Mouse (Mus musculus) erythroid progenitor cell, adult 5-6 weeks (primary cell): ENCODE results near the gene Ap1s3. TPM values are rescaled to one million over a fixed set of nuclear protein-coding genes. Genes with fewer than 3 reads are reported as not detected.
"Not testable (repeated sequence)": the region's sequence is repeated elsewhere in the genome, so short reads cannot be mapped to it uniquely, and the experiment has no call there.

Source experiments
- ATAC-seq: replicated peaks from 2 replicates; pipeline ENCODE4 v1.8.0; 2016; ENCODE audit warnings: moderate number of reproducible peaks, mild to moderate bottlenecking, moderate TSS enrichment, inconsistent platforms; ENCODE audit not compliant: poor library complexity, low FRiP score, severe bottlenecking
- total RNA-seq, 2 experiments: library from RNA; stranded (forward) in 1 of 2; stranded (reverse) in 1 of 2; fragments of 150-400 nt in 1 of 2; fragments of 186-747, 209-891 nt in 1 of 2; gene quantifications; 2 replicates each; pipeline versions ENCODE4 v1.2.3 to v1.2.4; 2015 to 2017; ENCODE audit warnings: low replicate concordance in 2 of 2

Ap1s3 gene
- total RNA-seq, 2 experiments from 2014 or later, result 10.1 TPM; not detected in 1

DNA sequence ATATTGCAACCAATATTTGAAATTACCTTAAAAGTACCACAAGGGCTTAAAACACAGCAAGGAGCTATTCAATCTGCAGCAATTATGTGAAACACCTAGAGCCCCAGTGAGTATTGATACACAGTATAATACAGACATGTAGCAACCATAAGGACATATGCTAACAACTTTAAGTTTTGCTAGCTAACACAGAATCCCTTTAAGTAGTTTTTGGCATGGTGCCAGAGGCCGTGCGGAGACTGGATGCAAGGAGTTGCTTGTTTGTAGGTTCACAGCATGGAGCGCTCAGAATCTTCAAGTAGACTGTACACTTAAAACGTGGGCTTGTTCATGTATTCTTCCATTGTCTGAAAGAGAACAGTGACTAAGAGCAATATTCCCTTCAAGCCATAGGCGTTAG, 62.9 kb downstream of the Ap1s3 start:
- ATAC-seq, result not testable (repeated sequence)

GRCm38 (mm10) chr1:79602500-79602899, 69.3 kb downstream of the Ap1s3 start:
- no peak for ATAC-seq

- ATAC-seq, result no peak
These were observed 73.2 kb downstream of the Ap1s3 start for GRCm38 (mm10) chr1:79598385-79599178.

- ATAC-seq, result no peak
These were observed 79.0 kb downstream of the Ap1s3 start for GRCm38 (mm10) chr1:79592721-79593277.

DNA sequence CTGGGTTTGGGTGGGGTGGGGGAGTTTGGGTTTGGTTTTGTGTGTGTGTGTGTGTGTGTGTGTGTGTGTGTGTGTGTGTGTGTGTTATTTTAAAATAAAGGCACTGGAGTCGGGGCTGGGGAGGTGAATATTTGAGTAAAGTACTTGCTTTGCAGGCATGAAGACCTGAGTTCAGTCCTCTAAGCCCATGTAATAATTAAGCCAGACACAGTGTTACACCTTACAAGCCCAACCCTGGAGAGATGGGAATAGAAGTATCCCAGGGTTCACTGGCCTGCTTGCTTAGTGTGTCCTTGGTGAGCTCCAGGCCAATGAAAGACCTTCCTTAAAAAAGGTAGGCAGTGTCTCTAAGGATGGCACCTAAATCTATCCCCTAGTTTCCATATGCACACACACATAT, 80.7 kb downstream of the Ap1s3 start:
- ATAC-seq, result no peak

- ATAC-seq, result no peak
These were observed 81.6 kb downstream of the Ap1s3 start for GRCm38 (mm10) chr1:79589971-79590763.

DNA sequence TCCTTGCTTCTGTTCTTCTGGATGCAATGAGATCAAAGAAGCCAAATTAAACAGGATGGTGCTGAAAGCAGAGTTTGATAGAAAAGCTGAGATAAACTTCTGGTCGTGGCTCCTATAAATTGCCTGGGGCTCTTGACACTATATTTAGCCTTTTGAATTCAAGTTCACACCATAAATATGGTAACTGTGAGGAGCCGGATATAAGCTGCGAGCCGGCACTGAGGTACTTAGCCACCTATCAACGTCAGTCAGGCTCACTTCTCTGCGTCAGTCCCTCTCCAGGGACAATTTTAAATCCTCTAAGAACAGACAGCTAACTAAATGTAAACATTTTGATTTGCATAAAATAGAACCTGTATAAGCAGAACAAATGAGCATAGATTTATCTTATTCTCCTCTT, 82.3 kb downstream of the Ap1s3 start:
- no peak for ATAC-seq

- no peak for ATAC-seq
These were observed 90.6 kb downstream of the Ap1s3 start for GRCm38 (mm10) chr1:79581136-79581679.

GRCm38 (mm10) chr1:79577357-79577756, 94.4 kb downstream of the Ap1s3 start:
- ATAC-seq, result no peak

DNA sequence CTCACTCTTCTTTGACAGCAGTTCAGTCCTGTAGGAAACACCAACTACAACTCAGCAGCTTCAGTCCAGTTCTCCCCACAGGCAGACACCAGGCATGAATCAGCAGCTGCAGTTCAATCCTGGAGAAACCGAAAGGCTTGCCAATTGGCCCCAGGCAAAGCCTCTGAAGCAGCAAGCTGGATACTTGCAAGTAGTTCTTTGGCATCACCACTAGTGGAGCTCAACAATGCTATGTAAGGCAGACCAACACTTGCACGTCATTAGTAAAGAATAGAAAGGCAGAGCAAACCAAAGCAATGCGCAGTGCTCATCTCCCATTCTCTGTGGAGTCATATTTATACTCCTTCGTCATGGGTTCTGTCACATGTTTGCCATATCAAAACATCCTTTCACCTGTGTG, 99.9 kb downstream of the Ap1s3 start:
- ATAC-seq, result no peak

- ATAC-seq, result no peak
These were observed 100.6 kb downstream of the Ap1s3 start for GRCm38 (mm10) chr1:79571126-79571525.

- ATAC-seq, result no peak
These were observed 110.6 kb downstream of the Ap1s3 start for GRCm38 (mm10) chr1:79561186-79561585.

Other genes with a start within 250 kb of the Ap1s3 start
- gene Scg2, start 231.9 kb downstream of the Ap1s3 start, total RNA-seq (2015; ENCODE audit: low replicate concordance), result not detected in 2 replicates
- gene Scg2, start 231.9 kb downstream of the Ap1s3 start, total RNA-seq (2017; ENCODE audit: low replicate concordance), result not detected in 2 replicates
- gene Mrpl44, start 104.0 kb upstream of the Ap1s3 start, total RNA-seq (2015; ENCODE audit: low replicate concordance), result 4.6 and 9.0 TPM in 2 replicates
- 4.5 and 8.0 TPM in 2 replicates for gene Mrpl44, start 104.0 kb upstream of the Ap1s3 start, total RNA-seq (2017; ENCODE audit: low replicate concordance)
- gene Wdfy1, start 104.2 kb upstream of the Ap1s3 start, total RNA-seq (2015; ENCODE audit: low replicate concordance), result 2.9 and 28.9 TPM in 2 replicates
- 0.98 and 6.8 TPM in 2 replicates for gene Wdfy1, start 104.2 kb upstream of the Ap1s3 start, total RNA-seq (2017; ENCODE audit: low replicate concordance)
- 9.0 and 9.6 TPM in 2 replicates for gene Serpine2, start 189.2 kb upstream of the Ap1s3 start, total RNA-seq (2015; ENCODE audit: low replicate concordance)
- 4.9 and 7.4 TPM in 2 replicates for gene Serpine2, start 189.2 kb upstream of the Ap1s3 start, total RNA-seq (2017; ENCODE audit: low replicate concordance)